Mouse (Mus musculus): ENCODE measurements around the gene Pxmp2. TPM values are rescaled to one million over a fixed set of nuclear protein-coding genes. Genes with fewer than 3 reads are reported as not detected.

Pxmp2 gene
- 18.9 and 20.1 TPM in 2 replicates for polyA plus RNA-seq (2021; fragmentation: Nextera tagmentation)
- long read RNA-seq, experiment 1, transcript Pxmp2-201 (5 exons, 1,041 nt): major isoform, 5 of 6 reads
- long read RNA-seq, experiment 1, partial matches to known transcripts: 0 of 6 reads
- long read RNA-seq, experiment 1, other reads (novel, unspliced or antisense): 1 of 6 reads
- long read RNA-seq, experiment 2, transcript Pxmp2-201 (5 exons, 1,041 nt): major isoform, 22 of 25 reads
- long read RNA-seq, experiment 2, partial matches to known transcripts: 1 of 25 reads
- long read RNA-seq, experiment 2, other reads (novel, unspliced or antisense): 2 of 25 reads

DNA sequence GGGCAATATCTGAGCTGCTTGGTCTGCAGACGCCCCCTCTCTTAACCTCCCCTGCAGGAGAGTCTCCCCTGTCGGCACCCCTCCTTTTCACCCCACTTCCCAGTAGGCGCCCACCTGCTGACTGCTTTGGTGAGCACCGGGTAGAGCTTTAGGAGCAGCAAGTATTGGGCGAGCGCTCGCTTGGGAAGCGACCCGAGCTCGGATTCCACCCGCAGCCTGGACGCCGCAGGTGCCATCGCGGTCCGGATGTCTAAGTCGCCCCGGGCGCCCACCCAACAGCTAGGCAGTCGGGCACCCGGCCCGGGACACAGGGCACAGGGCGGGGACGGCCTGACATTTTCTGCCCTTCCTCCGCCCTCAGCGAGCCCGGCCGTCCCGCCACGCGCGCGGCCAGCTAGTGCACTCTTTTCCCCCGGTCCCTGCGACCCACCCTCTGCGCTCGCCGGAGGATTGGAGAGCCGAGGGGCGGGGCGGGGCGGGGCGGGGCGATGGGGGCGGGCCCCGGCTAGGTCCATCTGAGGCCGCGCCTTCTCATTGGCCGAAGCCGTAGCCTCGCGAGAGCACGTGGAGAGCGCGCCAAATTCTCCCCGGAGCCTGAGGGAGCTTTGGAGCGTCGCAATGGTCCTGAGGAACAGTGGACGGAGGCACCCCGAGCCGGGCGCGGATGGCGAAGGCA lies at the start of gene Pxmp2, which contains the start of gene Pole:
TSS of gene Pxmp2 (minus strand) at position 417 of the 676 bp plus-strand sequence.
TSS of gene Pole (plus strand) at position 537 of the 676 bp plus-strand sequence.

DNA sequence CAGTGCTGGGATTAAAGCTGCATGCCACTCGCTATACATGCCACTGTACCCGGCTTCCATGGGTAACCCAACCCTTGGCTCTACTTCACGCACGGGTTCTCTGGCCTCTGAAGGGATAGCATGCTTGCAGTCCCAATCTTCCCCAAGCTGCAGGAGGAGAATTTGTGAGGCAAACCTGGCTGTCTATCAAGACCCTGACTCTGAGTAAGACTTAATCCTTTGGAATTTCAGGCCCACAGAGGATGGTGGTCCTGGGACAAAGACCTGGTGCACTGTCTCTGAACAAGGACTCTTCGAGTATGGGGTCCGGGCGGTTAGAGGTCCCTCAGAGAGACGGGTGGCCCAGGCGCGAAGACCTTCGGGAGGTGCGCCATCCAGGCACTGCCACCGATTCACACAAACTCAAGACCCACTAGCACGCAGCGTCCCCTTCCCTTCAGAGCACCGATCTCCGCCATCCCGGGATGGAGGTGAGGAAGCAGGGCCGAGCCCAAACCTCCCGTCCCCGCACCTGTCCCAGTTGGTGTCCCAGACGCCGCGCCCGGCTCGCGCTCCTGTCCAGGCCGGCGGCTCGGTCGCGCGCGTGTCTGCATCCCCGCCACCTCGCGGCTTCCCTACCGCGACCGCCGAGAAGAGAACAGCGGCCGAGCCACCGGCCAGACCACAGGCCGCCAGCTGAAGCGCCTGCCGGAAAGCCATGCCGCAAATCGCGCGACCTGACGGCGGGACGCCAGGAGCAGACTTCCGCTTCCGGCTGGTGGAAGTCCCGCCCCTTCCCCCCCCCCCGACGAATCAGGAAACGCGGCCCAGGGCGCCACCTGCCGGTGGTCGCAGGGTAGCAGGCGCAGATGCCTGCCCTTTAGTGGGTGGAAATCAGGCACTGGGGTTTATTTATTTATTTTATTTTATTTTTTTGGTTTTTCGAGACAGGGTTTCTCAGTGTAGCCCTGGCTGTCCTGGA lies 16.6 kb downstream of the Pxmp2 start, which contains the start of gene Pgam5:
TSS of gene Pgam5 (minus strand) at position 773 of the 961 bp plus-strand sequence.

DNA sequence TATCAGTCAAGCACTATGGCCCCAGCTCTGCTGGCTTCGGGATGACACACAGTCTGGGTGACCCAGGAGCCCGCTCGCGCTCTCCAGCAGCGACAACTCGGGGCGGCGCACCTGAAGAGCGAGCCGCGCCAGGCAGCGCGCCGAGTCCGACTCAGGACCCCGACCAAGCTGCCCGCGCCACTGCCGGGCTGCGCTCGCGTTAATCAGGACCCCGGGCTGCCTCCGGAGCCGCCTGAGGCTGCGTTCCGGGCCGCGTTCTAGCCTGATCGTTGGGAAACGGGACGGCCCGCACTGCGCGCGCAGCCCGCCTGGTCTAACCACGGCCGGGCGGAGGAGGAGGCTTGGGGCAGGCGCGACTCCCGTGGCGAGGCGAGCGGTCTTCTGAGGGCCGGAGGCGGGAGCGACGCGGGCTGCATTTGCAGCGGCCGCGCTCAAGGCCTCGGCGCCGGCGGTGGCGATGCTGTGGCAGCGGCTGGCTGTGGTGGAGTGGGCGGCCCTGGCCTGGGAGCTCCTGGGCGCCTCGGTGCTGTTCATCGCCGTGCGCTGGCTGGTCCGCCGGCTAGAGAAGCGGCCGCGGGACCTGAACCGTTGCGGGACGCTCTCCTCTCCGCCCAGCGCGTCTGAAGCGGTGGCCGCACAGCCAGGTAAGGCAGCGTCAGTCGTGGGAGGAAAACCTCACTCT lies 55.1 kb downstream of the Pxmp2 start, which contains the start of gene Ankle2:
TSS of gene Ankle2 (plus strand) at position 225 of the 682 bp plus-strand sequence.

Other genes with a start within 250 kb of the Pxmp2 start
- 3.1 and 4.0 TPM in 2 replicates for gene Gm17655, start 213.7 kb downstream of the Pxmp2 start, polyA plus RNA-seq (2021; fragmentation: Nextera tagmentation)
- 0.24 and 0.43 TPM in 2 replicates for gene Gm35315, start 191.8 kb downstream of the Pxmp2 start, polyA plus RNA-seq (2021; fragmentation: Nextera tagmentation)
- gene Plcxd1, start 186.2 kb downstream of the Pxmp2 start, polyA plus RNA-seq (2021; fragmentation: Nextera tagmentation): 7.2 and 8.5 TPM in 2 replicates
- 43.4 and 56.9 TPM in 2 replicates for gene Gtpbp6, start 178.0 kb downstream of the Pxmp2 start, polyA plus RNA-seq (2021; fragmentation: Nextera tagmentation)
- 4.1 and 8.1 TPM in 2 replicates for gene Zfp605, start 176.1 kb downstream of the Pxmp2 start, polyA plus RNA-seq (2021; fragmentation: Nextera tagmentation)
- 11.8 and 17.7 TPM in 2 replicates for gene Chfr, start 150.3 kb downstream of the Pxmp2 start, polyA plus RNA-seq (2021; fragmentation: Nextera tagmentation)
- gene Golga3, start 109.5 kb downstream of the Pxmp2 start, polyA plus RNA-seq (2021; fragmentation: Nextera tagmentation): 8.1 and 10.2 TPM in 2 replicates
- gene Ankle2, start 55.2 kb downstream of the Pxmp2 start, polyA plus RNA-seq (2021; fragmentation: Nextera tagmentation): 12.0 and 12.8 TPM in 2 replicates
- 70.3 and 78.0 TPM in 2 replicates for gene Pgam5, start 16.3 kb downstream of the Pxmp2 start, polyA plus RNA-seq (2021; fragmentation: Nextera tagmentation)
- gene Pole, start 120 bp upstream of the Pxmp2 start, polyA plus RNA-seq (2021; fragmentation: Nextera tagmentation): 0.41 and 0.47 TPM in 2 replicates
- gene P2rx2, start 57.0 kb upstream of the Pxmp2 start, polyA plus RNA-seq (2021; fragmentation: Nextera tagmentation): not detected in 2 replicates
- gene Lrcol1, start 58.5 kb upstream of the Pxmp2 start, polyA plus RNA-seq (2021; fragmentation: Nextera tagmentation): not detected in 2 replicates
- gene Fbrsl1, start 162.3 kb upstream of the Pxmp2 start, polyA plus RNA-seq (2021; fragmentation: Nextera tagmentation): 4.5 and 14.4 TPM in 2 replicates

Data from left cerebral cortex, adult 6 months (tissue).